Mouse (Mus musculus): ENCODE data around the gene Il31.

DNA sequence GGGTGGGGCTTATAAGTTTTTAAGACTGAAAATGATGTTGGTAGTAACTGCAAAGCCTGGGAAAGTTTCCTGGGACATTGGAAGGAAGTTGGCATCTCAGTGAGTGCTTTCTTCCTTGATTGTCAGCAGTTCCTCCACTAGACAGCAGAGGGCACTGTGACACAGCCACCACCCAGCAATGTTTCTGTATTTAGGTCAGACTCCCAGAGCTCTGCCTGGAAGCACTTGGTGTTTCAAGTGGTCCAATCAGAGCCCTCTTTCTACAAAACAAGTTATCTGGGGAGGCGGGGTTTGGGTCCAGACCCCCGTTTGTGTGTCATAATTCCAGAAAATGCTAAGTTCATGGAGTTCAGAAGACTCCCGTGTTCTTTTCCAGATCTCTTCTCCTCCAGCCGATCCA, 45.2 kb downstream of the Il31 start:
- TF ChIP-seq CTCF (IDR thresholded peaks at IDR 0.05; ENCODE audit: low read depth) (peak; percentile 95), EP300 (IDR thresholded peaks at IDR 0.05; ENCODE audit: low read depth) (no peak)
